Mouse (Mus musculus) ES-Bruce4 (cell line): ENCODE results near the gene Lrp4.

ENCODE experiments used
- CTCF ChIP-seq: IDR thresholded peaks from one replicate; pipeline ENCODE4 v1.8.1; 2011; ENCODE audit warnings: low read depth, low read length
- POLR2A ChIP-seq: IDR thresholded peaks from one replicate; pipeline ENCODE4 v1.8.1; 2011; ENCODE audit warnings: low read length; ENCODE audit not compliant: insufficient read depth

DNA sequence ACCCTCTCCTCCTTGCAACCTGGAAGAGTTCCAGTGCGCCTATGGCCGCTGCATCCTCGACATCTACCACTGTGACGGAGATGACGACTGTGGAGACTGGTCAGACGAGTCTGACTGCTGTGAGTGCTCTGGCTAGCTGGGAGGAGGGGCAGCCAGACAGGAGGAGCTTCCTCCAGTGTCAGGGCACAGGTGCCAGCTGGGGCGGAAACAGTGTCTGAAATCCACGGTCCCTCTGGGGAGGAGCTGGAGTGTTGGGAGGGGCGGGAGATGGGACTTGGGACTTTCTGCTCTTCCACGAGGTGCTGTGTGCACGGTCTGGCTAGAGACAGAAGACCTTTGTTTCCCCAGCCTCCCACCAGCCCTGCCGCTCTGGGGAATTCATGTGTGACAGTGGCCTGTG, 17.0 kb downstream of the Lrp4 start:
- TF ChIP-seq CTCF = no peak
- TF ChIP-seq POLR2A = no peak
